Comparison of ENCODE assay signal across 15 mouse cellular contexts in the genomic region with DNA sequence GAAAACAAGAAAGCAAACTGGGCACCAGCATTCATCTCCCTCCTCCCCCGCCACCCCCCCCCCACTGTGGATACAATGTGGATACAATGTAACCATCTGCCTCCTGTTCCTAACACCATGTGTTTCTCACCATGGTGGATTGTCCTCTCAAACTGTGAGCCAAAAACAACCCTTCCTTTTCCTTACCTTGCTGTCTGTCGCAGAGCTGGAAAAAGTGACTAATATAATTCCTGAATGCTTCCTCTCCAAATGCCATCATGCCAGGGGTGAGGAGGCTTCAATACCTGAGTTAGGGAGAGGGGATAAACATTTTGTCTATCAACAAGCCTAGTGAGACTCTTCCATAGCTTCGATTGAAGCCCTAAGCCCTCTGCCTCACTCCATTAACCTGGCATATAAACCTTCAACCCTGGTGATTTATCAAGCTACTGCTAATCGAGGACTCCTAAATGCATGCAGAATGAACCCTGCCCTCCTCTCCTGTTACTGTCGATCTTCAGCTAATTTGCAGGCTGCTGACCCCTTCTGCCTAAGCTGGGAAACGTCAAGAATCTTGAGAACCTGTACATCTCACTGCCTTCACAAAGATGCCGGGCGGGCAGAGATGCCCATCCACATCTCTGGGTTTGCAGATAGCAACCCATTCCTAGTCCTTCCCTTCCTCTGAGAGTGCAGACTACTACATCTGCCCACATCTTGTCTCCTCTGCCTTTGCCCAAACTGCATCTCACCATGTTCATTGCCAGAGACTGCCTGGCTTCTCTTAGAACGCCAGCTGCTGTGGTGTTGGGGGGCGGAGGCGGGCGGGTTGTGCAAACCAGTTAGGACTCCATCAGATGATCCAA.
DNase-seq lines count a peak whose midpoint lies in the region; ATAC-seq lines count a peak whose summit lies in the region.
"Had no signal": no experiment of that assay in that cellular context is flagged by ENCODE, and none has a peak within 500 bp of the region (broad histone marks: within the 10 kb centered on the region; RNA-seq: fewer than 3 reads in every experiment).

No protein-coding gene starts in this region.

- no peak for DNase-seq in hindbrain, embryonic 10.5 days (ENCODE audit: low spot score)
- no peak for DNase-seq in hindbrain, embryonic 14.5 days (ENCODE audit: low spot score)
- DNase-seq in right cerebral cortex, adult 18-20 months: peak; percentile 76
- DNase-seq in right cerebral cortex, postnatal 4 days: no peak
- peak; percentile 55 to 73 for DNase-seq in cerebellum, postnatal 36 days
- DNase-seq in heart, postnatal 36 days: no peak
- DNase-seq in adrenal gland, postnatal 4 days (ENCODE audit: low spot score in 2 of 2): no peak
- DNase-seq in ovary, postnatal 10 days (ENCODE audit: low spot score): no peak
- DNase-seq: kidney, postnatal 36 days; lung, postnatal 4 days; thymus, postnatal 36 days had no signal

- H3K27ac ChIP-seq in hindbrain, embryonic 10.5 days: peak overlapping the region; percentile 70
- H3K27ac ChIP-seq in hindbrain, embryonic 14.5 days: no peak overlapping the region
- H3K27ac ChIP-seq: embryonic facial prominence, embryonic 10.5 days; liver, embryonic 12.5 days; stomach, embryonic 15.5 days had no signal

- H3K27me3 ChIP-seq in hindbrain, embryonic 10.5 days (ENCODE audit: insufficient read depth, poor library complexity, severe bottlenecking): peaks cover 32% of the 10 kb centered on the region
- 0 out of 2 replicates have a peak, but pooled peaks cover 4% of the 10 kb centered on the region for H3K27me3 ChIP-seq in hindbrain, embryonic 14.5 days (ENCODE audit: control insufficient read depth, insufficient read depth, low read length)

- H3K36me3 ChIP-seq in hindbrain, embryonic 10.5 days: no peaks in the 10 kb centered on the region
- no peaks in the 10 kb centered on the region for H3K36me3 ChIP-seq in hindbrain, embryonic 14.5 days (replicated peaks; ENCODE audit: control insufficient read depth, insufficient read depth)
- H3K36me3 ChIP-seq: embryonic facial prominence, embryonic 10.5 days; liver, embryonic 12.5 days; stomach, embryonic 15.5 days had no signal

- no peak overlapping the region for H3K9ac ChIP-seq in hindbrain, embryonic 14.5 days
- H3K9ac ChIP-seq: liver, embryonic 12.5 days; stomach, embryonic 15.5 days had no signal

- intact Hi-C loops in heart, postnatal 36 days (cut with DNase I): no loop called here

- 75% methylated on average over 12 of the region's 12 CpGs for WGBS in hindbrain, embryonic 10.5 days
- WGBS in hindbrain, embryonic 14.5 days: 60% methylated on average over 12 of the region's 12 CpGs

- H3K4me3 ChIP-seq in hindbrain, embryonic 10.5 days: no peak overlapping the region
- H3K4me3 ChIP-seq in hindbrain, embryonic 14.5 days (replicated peaks; ENCODE audit: low read length): no peak overlapping the region
- H3K4me3 ChIP-seq: embryonic facial prominence, embryonic 10.5 days; liver, embryonic 12.5 days; stomach, embryonic 15.5 days had no signal

- peaks cover 44% of the 10 kb centered on the region for H3K4me1 ChIP-seq in hindbrain, embryonic 10.5 days (replicated peaks)
- peaks cover 17% of the 10 kb centered on the region; the same call in 1 of the 2 replicates for H3K4me1 ChIP-seq in hindbrain, embryonic 14.5 days (replicated peaks; ENCODE audit: control insufficient read depth, insufficient read depth, low read length)

- ATAC-seq in hindbrain, embryonic 14.5 days (ENCODE audit: low FRiP score): no peak
- ATAC-seq: intestine, embryonic 16.5 days; liver, embryonic 12.5 days had no signal

- H3K9me3 ChIP-seq in hindbrain, embryonic 10.5 days: no peaks in the 10 kb centered on the region
- H3K9me3 ChIP-seq in hindbrain, embryonic 14.5 days (ENCODE audit: control insufficient read depth, low read length): no peaks in the 10 kb centered on the region
- H3K9me3 ChIP-seq: embryonic facial prominence, embryonic 10.5 days; liver, embryonic 12.5 days; stomach, embryonic 15.5 days had no signal

- no peak overlapping the region for H3K4me2 ChIP-seq in hindbrain, embryonic 14.5 days (replicated peaks)
- H3K4me2 ChIP-seq: stomach, embryonic 15.5 days had no signal

Comparison
In these comparisons a context has a peak if more than half of its experiments do, and no peak if none do; other contexts are left out.
1. DNase-seq: peak in right cerebral cortex, adult 18-20 months (single experiment) and cerebellum, postnatal 36 days (2 of 2); none in hindbrain, embryonic 10.5 days (single experiment), hindbrain, embryonic 14.5 days (single experiment), right cerebral cortex, postnatal 4 days (single experiment), heart, postnatal 36 days (0 of 2), adrenal gland, postnatal 4 days (0 of 2) and ovary, postnatal 10 days (single experiment).